In the genomic region with DNA sequence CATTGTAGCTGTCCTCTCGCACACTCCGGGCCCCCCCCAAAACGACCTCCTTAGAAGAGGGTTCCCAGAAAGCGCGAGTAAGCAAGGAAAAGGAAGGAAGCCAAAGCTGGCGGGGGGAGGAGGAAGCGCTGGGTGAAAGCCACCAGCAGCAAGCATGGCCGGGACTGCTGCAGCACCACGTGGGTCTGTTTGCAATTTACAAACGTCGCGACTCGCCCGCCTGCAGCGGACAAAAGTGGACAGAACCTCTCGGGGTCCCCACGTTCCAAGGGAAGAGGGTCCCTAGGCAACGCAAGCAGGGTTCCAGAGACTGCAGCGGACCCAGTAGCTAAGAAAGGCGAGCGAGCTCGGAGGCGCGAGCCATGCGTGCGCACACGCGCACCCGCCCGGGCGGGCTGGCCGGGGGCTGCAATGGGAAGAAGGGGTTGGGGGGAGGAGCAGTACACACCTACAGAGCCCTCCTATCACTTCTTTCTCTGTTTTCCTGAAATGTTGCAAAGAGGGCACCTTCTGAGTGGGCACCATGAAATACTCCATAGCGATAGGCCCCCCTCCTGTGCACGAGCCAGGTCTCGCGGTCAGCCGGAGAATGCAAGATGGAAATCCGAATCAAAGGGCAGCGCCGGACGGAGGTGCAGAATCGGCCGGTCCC, we compare ENCODE assay signal across 8 mouse cellular contexts. TPM values are rescaled to one million over a fixed set of nuclear protein-coding genes. Genes with fewer than 3 reads are reported as not detected.
DNase-seq lines count a peak whose midpoint lies in the region; ATAC-seq and TF ChIP-seq lines count a peak whose summit lies in the region.

No protein-coding gene starts in this region.

- WGBS in hindbrain, postnatal 0 days = 0% methylated on average over 43 of the region's 43 CpGs
- WGBS in midbrain, embryonic 11.5 days = under 1% methylated on average over 43 of the region's 43 CpGs
- WGBS in small intestine, adult 2 months = under 1% methylated on average over 43 of the region's 43 CpGs

- peak overlapping the region; percentile 71 for H3K9ac ChIP-seq in hindbrain, postnatal 0 days (replicated peaks; ENCODE audit: low read length)
- H3K9ac ChIP-seq in midbrain, embryonic 11.5 days (ENCODE audit: low read length) = peak overlapping the region; percentile 86

- TF ChIP-seq POLR2A in small intestine, adult 2 months (IDR thresholded peaks at IDR 0.05; ENCODE audit: low read depth, low read length) = no peak

- intact Hi-C loops in left cerebral cortex, postnatal 4 days (cut with DNase I) = no loop called here

- TF ChIP-seq CTCF in hindbrain, postnatal 0 days (IDR thresholded peaks at IDR 0.05; ENCODE audit: low read depth) = no peak
- 0 out of 2 replicates have a peak, but pooled peaks have one; percentile 1 for TF ChIP-seq CTCF in small intestine, adult 2 months (IDR thresholded peaks at IDR 0.05; ENCODE audit: extremely low read depth, insufficient read length, insufficient replicate concordance, low read depth, low read length)

- peak overlapping the region; percentile 94 for H3K4me2 ChIP-seq in hindbrain, postnatal 0 days (ENCODE audit: low read depth, low read length)
- H3K4me2 ChIP-seq in midbrain, embryonic 11.5 days = peak overlapping the region; percentile 87

- H3K27me3 ChIP-seq in hindbrain, postnatal 0 days (ENCODE audit: insufficient read depth, low read length) = no peaks in the 10 kb centered on the region
- H3K27me3 ChIP-seq in midbrain, embryonic 11.5 days (ENCODE audit: control insufficient read depth, insufficient read depth, low read length) = no peaks in the 10 kb centered on the region
- H3K27me3 ChIP-seq in small intestine, adult 2 months (ENCODE audit: control insufficient read depth, insufficient read depth, low read length) = no peaks in the 10 kb centered on the region

- no peaks in the 10 kb centered on the region for H3K9me3 ChIP-seq in hindbrain, postnatal 0 days (ENCODE audit: low read length)
- no peaks in the 10 kb centered on the region for H3K9me3 ChIP-seq in midbrain, embryonic 11.5 days (ENCODE audit: control insufficient read depth, low read length)

- H3K4me1 ChIP-seq in hindbrain, postnatal 0 days (ENCODE audit: insufficient read depth, low read length) = peaks cover 15% of the 10 kb centered on the region
- H3K4me1 ChIP-seq in midbrain, embryonic 11.5 days (ENCODE audit: control insufficient read depth, insufficient read depth, low read length) = peaks cover 11% of the 10 kb centered on the region
- peaks cover 7% of the 10 kb centered on the region for H3K4me1 ChIP-seq in small intestine, adult 2 months (ENCODE audit: control insufficient read depth, insufficient read depth, insufficient read length, low read length)

- H3K4me3 ChIP-seq in hindbrain, postnatal 0 days (ENCODE audit: low read length) = peak overlapping the region; percentile 81
- H3K4me3 ChIP-seq in midbrain, embryonic 11.5 days (ENCODE audit: low read depth, low read length) = peak overlapping the region; percentile 75
- peak overlapping the region; percentile 82 for H3K4me3 ChIP-seq in small intestine, adult 2 months (ENCODE audit: low read depth, low read length)

- no peaks in the 10 kb centered on the region for H3K36me3 ChIP-seq in hindbrain, postnatal 0 days (ENCODE audit: insufficient read depth, low read length)
- 0 out of 2 replicates have a peak, but pooled peaks cover 2% of the 10 kb centered on the region for H3K36me3 ChIP-seq in midbrain, embryonic 11.5 days (ENCODE audit: control insufficient read depth, insufficient read depth, low read length)
- H3K36me3 ChIP-seq in small intestine, adult 2 months (ENCODE audit: control insufficient read depth, insufficient read depth, low read length) = no peaks in the 10 kb centered on the region

- peak overlapping the region; percentile 94 for H3K27ac ChIP-seq in hindbrain, postnatal 0 days
- H3K27ac ChIP-seq in midbrain, embryonic 11.5 days (ENCODE audit: low read depth, low read length) = peak overlapping the region; percentile 87
- H3K27ac ChIP-seq in small intestine, adult 2 months (ENCODE audit: insufficient read depth, low read depth, low read length) = peak overlapping the region; percentile 69

- peak; percentile 58 for ATAC-seq in hindbrain, postnatal 0 days
- ATAC-seq in midbrain, embryonic 11.5 days (ENCODE audit: low FRiP score) = peak; percentile 60
- ATAC-seq in inflammation-experienced regulatory T-cells, adult 6 months = no peak

- DNase-seq in adrenal gland, adult (ENCODE audit: inconsistent age in 2 of 2, low spot score in 1 of 2) = peak; percentile 82 to 93
- peak; percentile 40 to 62 for DNase-seq in cerebellum, postnatal 4 days (ENCODE audit: low spot score in 2 of 2)
- peak; percentile 58 to 70 for DNase-seq in gastrocnemius, adult 8-10 months (ENCODE audit: low spot score in 2 of 2)
- peak; percentile 76 for DNase-seq in hindbrain, postnatal 0 days (ENCODE audit: low spot score)
- DNase-seq in left cerebral cortex, postnatal 4 days = peak; percentile 68
- peak; percentile 98 for DNase-seq in midbrain, embryonic 11.5 days (ENCODE audit: low spot score, missing footprints)

RNA-seq across cellular contexts. Expression of gene Tfap4, which starts 0.5 kb away (rescaled TPM):
- total RNA-seq in gastrocnemius, adult 8-10 months (2022) = 1 to 10 TPM; 3.2 to 5.5 (median 3.7) TPM
- 7.8 and 9.3 TPM in 2 replicates for total RNA-seq in hindbrain, postnatal 0 days (2014; rRNA removed)
- polyA plus RNA-seq in hindbrain, postnatal 0 days (2015; fragmentation: Nextera tagmentation; extraction: Ambion mirVana) = 7.0 and 7.6 TPM in 2 replicates
- 10 to 100 TPM; 13.0 to 13.4 TPM for total RNA-seq in left cerebral cortex, postnatal 4 days (2021)
- polyA plus RNA-seq in midbrain, embryonic 11.5 days (2014; fragmentation: Nextera tagmentation; extraction: Ambion mirVana) = 18.2 and 18.9 TPM in 2 replicates
- 4.0 and 8.3 TPM in 2 replicates for polyA plus RNA-seq in small intestine, adult 2 months (2012; rRNA removed)
- polyA plus RNA-seq in inflammation-experienced regulatory T-cells, adult 6 months (2017; shearing (Covaris generic)) = 1 to 10 TPM; 3.1 to 5.8 (median 4.2) TPM

RNA-seq across cellular contexts. Expression of gene Srl, which starts 17.5 kb away (rescaled TPM):
- 1,000 to 10,000 TPM; 1,019 to 1,332 (median 1,204) TPM for total RNA-seq in gastrocnemius, adult 8-10 months (2022)
- total RNA-seq in hindbrain, postnatal 0 days (2014; rRNA removed) = 28.3 and 50.6 TPM in 2 replicates
- polyA plus RNA-seq in hindbrain, postnatal 0 days (2015; fragmentation: Nextera tagmentation; extraction: Ambion mirVana) = 8.7 and 10.6 TPM in 2 replicates
- 10 to 100 TPM; 34.2 to 41.4 TPM for total RNA-seq in left cerebral cortex, postnatal 4 days (2021)
- 20.0 and 20.9 TPM in 2 replicates for polyA plus RNA-seq in midbrain, embryonic 11.5 days (2014; fragmentation: Nextera tagmentation; extraction: Ambion mirVana)
- polyA plus RNA-seq in small intestine, adult 2 months (2012; rRNA removed) = 0.18 and 0.25 TPM in 2 replicates
- polyA plus RNA-seq in inflammation-experienced regulatory T-cells, adult 6 months (2017; shearing (Covaris generic)) = under 1 TPM in 2 of 3 experiments, not detected in 1; 0.12 to 0.73 TPM

RNA-seq across cellular contexts. Expression of gene Glis2, which starts 35.4 kb away (rescaled TPM):
- total RNA-seq in gastrocnemius, adult 8-10 months (2022) = 1 to 10 TPM; 1.8 to 4.0 (median 3.5) TPM
- 25.8 and 28.2 TPM in 2 replicates for total RNA-seq in hindbrain, postnatal 0 days (2014; rRNA removed)
- 12.0 and 12.5 TPM in 2 replicates for polyA plus RNA-seq in hindbrain, postnatal 0 days (2015; fragmentation: Nextera tagmentation; extraction: Ambion mirVana)
- total RNA-seq in left cerebral cortex, postnatal 4 days (2021) = 10 to 100 TPM; 29.0 to 32.8 TPM
- 16.6 and 27.2 TPM in 2 replicates for polyA plus RNA-seq in midbrain, embryonic 11.5 days (2014; fragmentation: Nextera tagmentation; extraction: Ambion mirVana)
- 8.6 and 10.1 TPM in 2 replicates for polyA plus RNA-seq in small intestine, adult 2 months (2012; rRNA removed)
- under 1 TPM; 0.15 to 0.36 (median 0.16) TPM for polyA plus RNA-seq in inflammation-experienced regulatory T-cells, adult 6 months (2017; shearing (Covaris generic))
